Mouse (Mus musculus) left cerebral cortex, postnatal 10 days (tissue): ENCODE data around the gene Ccdc77. TPM values are rescaled to one million over a fixed set of nuclear protein-coding genes. Genes with fewer than 3 reads are reported as not detected.
"Not testable (repeated sequence)": the region's sequence is repeated elsewhere in the genome, so short reads cannot be mapped to it uniquely, and the experiment has no call there.

ENCODE experiments used
- DNase-seq, 2 experiments: peaks; one replicate each; pipeline ENCODE4 v3.0.0; 2021 to 2022; ENCODE audit warnings: low spot score in 2 of 2, mixed read lengths in 1 of 2; ENCODE audit errors: extremely low spot score in 1 of 2
- intact Hi-C: fragments of 180-260 bp; cut with DNase I; formaldehyde crosslinking; loops from one replicate; pipeline ENCODE4 v1.15.1; 2025
- total RNA-seq, 2 experiments: library from RNA; stranded (reverse); gene quantifications; 2 replicates each; pipeline ENCODE4 v1.2.3; 2021

Gene Ccdc77
- total RNA-seq, 2 experiments from 2014 or later: 4.6 to 7.7 TPM

DNA sequence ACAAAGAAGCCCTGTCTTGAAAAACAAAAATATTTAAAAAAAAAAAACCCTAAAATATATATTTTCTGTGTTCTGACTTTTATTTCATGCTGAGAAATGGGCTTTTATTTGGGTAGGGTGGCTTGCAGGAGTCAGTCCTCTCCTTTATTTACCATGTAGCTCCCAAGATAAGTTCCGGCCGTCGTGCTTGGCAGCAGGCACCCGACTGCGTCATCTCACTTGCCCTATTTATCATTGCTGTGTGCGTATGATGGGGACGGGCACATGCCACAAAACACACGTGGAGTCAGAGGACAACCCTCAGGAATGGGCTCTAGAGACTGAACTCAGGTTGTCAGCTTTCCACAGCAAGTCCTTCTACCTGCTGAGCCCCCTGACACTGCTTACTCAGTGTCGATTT is 45.0 kb downstream of the Ccdc77 start:
- intact Hi-C loops: no loop called here
- DNase-seq: no peak

DNA sequence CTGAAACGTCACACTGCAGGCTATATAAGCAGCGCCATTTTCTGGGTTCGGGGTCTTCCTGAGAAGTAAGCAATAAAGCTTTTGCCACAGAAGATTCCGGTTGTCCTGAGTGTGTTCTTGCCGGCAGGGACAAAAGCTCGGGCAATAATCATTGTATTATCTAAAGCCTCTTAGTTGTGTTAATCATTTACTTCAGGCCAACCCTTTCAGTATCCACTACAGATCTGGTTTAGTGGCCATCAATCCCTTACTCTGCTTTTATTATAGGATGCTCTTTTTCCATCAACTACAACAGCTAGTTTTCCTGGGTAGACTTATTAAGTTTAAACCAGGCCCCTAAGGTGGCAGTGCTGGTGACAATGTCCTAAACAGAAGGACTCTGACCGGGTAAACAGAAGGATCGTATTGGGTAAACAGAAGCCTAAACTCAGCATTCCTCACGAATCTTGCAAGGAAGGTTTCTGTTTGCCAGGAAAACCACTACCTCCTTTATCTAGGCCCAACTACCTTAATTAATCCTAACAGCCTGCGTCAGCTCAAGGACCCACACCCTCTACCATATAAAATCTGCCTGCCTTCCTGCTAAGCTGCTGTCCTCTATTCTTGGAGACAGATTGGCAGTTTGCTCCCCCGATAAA is 45.8 kb downstream of the Ccdc77 start:
- intact Hi-C loops: no loop called here

DNA sequence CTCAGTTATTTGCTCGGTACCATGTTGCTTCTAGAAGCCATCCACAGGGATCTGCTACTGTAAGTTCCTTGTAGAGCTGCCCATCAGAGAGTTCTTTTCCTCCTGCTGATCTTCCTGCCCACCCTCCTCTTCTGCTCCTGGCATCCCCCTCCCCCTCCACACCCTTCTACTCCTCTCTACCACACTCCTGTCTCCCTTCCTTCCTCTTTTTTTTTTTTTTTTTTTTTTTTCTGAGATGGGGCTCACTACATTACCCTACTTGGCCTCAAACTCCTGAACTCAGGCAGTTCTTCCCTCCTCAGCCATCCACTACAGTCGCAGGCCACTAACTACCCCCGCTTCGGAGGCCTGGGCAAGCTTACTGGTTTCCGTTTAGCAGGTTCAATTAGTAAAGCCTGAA is 51.7 kb downstream of the Ccdc77 start:
- no peak for DNase-seq
- intact Hi-C loops: no loop called here

More for the DNA sequence above, 45.8 kb downstream of the Ccdc77 start:
- no peak for DNase-seq

DNA sequence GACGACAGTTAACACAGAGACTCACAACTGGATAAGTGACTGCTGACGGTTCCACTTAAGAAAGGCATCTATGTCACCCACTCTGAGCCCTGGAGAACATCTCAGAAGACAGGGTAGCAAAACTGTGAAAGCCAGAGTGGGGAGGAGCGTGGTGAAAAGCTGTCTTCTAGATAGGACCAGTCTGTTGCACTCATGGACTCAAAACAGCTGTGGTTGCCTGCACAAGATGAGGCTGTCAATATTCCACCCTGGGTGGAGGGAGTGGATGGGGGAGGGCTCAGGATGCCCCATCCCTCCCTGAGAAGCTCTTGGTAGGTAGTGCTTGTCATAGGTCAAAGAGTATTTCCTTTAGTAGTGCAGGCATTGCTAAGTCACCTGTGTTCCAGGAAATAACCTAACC is 54.4 kb downstream of the Ccdc77 start:
- intact Hi-C loops: no loop called here

DNA sequence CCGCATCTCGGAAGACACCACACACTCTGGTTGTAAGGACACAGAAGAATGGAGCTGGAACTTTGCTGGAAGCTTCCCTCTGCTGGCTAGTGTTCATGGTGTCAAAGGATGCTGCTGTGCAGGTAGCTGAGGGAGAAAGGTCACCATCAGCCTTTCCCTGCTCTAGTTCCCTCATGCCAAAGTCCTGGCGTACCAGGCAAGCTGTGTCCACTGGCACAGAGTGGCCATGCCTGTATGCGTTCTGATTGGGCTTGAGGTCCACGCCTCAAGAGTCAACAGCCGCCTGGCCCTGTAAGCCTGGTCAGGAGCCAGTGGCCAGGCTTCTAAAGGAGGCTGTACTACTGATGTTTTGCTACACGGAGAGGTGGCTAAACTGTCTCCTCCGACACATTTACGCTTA is 54.8 kb downstream of the Ccdc77 start:
- intact Hi-C loops: no loop called here
- no peak for DNase-seq

More for the DNA sequence above, 54.4 kb downstream of the Ccdc77 start:
- DNase-seq: no peak

DNA sequence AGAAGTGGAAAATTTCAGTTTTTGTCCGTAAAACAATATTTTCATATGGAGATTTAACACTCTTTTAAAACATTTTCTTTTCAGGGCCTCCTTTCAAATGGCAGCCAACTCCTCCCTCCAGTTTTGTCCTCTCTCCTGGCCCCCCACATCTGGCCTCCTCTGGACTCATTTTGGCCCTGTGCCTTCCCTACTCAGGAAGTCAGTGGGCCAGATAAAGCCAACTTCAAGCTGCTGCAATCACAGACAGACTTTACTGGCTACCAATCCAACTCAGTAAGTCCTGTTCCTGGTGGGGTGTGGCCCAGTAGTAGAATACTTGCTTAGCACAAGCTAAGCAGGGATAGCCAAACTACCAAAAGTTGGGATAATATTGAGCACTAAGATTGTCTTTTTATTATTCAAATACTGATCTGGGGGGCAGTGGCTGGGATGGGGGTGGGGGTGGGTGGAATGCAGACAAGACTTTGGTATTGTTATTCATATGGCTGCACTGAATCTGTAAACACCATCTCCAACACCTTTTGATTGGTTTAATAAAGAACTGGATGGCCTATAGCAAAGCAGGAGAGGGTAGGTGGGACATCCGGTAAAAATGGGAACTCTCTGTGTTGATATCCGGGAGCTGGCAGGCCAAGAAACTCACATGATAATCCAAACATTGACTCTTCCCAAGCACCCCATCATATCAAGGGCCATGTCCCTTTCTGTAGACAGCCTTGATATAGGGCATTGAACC is 57.1 kb downstream of the Ccdc77 start:
- intact Hi-C loops: no loop called here
- DNase-seq: no peak

DNA sequence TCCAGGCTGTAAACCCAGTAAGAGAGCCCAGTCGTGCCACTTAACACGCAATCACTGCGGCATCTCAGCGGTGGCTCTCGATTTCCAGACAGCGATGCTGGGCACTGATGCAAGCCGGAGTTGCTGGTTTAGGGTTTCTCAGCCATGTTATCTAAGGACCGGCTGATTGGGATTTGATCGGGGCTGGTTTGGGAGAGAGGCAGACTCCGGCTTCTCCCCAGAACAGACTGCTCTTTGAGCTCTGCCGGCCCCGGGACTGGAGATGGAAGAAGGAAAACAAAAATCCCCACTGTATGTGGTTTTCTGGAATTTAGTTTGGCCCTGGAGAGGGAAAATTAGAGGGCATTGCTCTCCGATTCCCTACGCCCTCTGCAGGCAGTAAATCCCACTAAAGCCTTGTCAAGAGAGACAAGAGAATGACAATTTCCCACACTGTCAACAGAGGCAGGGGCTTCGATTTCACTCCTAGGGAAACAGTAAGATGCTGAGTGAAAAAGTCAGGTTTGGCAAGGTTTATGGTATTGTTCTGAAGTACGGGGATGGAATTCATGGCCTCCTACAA is 61.3 kb downstream of the Ccdc77 start:
- intact Hi-C loops: loop anchor here (5.0 kb wide), 2 partner anchors 266 to 301 kb away; partner anchors contain the start of gene Wnk1
- peak in 1 of 2 experiments; percentile 23 for DNase-seq

DNA sequence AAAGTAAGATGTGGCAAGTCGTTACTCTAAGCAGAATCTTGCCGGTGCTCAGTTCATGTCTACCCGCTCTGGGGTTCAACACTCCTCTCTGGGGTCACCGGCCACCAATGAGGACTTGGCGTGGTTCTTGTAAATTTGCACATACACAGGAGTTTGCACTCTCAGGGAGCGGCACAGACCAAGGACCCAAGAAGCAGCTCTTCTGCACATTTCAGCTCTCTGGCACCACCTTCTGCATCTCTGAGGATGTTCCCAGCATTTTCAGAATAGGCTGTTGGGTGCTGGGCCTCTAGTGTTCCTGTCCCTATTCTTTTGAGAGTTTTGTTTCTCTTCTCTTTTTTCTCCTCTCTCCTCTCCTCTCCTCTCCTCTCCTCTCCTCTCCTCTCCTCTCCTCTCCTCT is 63.0 kb downstream of the Ccdc77 start:
- intact Hi-C loops: loop anchor here (2.0 to 5.0 kb wide), 3 partner anchors 78 to 299 kb away; partner anchors contain the start of gene Wnk1
- peak; percentile 34 to 49 for DNase-seq

DNA sequence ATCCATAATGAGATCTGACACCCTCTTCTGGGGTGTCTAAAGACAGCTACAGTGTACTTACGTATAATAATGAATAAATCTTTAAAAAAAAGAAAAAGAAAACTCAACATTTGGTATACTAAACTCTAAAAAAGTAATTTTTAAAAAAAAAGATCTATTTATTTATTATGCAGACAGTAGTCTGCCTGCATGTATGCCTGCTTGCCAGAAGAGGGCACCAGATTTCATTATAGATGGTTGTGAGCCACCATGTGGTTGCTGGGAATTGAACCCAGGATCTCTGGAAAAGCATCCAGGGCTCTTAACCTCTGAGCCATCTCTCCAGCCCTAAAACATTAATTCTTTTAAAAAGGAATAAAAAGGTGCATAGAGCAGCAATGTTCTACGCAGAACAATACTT is 67.6 kb downstream of the Ccdc77 start:
- intact Hi-C loops, DNase-seq: not testable (repeated sequence)

DNA sequence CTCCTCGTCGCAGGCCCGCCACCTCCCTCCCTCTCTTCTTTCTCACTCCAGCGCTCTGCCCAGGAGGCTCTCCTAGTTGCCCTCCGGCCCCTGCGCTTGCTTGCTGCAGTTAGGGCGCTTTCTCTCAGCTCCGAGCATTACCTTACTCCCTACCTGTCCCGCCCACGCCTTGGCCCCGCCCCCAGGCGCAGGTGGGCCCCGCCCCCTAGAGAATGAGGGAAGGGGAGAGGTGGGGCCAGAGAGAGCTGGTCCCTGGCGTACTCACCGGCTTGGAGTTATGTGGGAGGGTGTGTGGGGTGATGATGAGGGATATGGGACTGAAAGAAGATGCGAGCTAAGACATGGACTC is 69.4 kb downstream of the Ccdc77 start:
- DNase-seq: peak in 1 of 2 experiments; percentile 46
- intact Hi-C loops: no loop called here

DNA sequence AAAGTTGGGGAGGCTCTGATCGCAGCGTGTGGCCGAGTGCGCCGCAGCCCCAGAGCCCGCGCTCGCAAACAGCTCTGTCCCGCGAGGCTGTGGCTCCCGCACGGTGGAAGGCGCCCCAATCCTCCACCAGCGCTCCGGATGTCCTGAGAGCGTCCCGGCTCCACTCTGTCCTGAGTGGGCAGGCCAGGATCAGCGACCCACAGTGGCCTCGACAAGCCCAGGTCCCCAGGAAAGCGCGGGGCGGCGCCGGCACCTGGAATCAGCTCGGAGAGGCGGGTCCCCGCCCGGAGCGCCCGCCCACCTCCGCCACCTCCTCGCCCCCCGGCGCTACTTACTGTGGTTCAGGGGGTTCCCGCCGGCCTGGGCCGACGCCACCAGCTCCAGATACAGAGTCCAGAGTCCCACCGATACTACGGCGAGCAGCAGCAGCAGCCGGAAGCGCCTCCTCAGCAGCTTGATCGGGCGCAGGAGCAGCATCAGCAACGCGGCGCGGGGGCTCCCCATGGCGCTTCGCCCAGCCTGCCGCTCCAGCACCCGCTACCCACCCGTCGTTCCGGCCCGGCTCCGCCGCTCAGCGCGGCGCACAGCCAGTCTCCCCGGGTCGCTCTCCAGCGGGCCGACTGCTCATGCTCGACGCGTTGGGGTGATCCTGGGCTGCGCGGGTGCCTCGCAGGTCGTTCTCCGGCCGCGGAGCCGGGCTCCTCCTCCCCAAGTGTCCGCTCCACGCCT is 70.0 kb downstream of the Ccdc77 start, which contains the start of the genes D330020A13Rik and B4galnt3:
D330020A13Rik (plus strand) TSS at position 309 of the 729 bp plus-strand sequence.
B4galnt3 (minus strand) TSS at position 504 of the 729 bp plus-strand sequence.
- intact Hi-C loops: no loop called here
- peak; percentile 30 to 70 for DNase-seq

DNA sequence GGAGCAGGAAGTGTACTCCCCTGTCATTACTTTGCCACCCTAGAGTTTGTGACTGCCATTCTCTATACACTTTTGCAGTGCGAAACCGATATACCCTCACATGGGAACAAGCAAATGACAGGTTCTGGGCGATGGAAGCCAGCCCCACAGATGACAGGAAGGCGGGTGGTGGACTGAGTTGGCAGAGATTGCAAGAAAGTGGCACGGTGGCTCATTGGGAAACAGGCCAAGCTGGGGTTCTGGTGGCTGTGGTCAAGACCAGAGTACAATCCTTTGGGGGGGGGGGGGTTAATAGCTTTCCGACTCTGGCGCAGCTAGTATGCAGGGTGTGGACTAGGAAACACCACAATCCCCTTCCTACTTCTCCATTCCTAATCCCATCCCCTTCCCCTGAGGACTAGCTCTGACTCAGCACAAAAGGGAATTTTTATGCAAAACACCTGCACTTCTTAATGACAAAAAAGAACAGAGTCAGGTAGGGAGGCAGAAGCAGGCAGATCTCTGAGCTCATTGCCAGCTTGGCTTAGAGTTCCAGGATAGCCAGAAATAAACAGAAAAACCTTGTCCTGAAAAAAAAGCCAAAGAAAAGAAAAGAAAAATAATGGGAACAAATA is 72.7 kb downstream of the Ccdc77 start:
- no peak for DNase-seq
- intact Hi-C loops: no loop called here

DNA sequence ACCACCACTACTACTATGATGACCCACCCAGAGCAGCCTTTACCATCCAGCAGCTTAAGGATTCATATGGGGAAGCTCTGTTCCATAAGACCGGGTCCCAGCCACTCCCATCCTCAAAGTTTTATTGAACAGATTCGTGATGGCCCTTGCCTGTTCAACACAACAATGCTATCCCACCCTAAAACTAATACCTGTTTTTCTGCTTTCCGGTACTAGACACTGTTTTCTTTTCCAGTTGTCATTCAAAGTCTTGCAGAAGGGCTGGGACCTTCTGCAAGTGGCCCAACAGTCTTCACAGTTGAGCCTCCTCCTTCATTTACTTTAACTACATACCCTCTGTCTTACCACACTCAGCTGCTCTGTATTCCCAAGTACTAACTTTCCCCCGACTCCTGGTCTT is 74.7 kb downstream of the Ccdc77 start:
- no peak for DNase-seq
- intact Hi-C loops: no loop called here

DNA sequence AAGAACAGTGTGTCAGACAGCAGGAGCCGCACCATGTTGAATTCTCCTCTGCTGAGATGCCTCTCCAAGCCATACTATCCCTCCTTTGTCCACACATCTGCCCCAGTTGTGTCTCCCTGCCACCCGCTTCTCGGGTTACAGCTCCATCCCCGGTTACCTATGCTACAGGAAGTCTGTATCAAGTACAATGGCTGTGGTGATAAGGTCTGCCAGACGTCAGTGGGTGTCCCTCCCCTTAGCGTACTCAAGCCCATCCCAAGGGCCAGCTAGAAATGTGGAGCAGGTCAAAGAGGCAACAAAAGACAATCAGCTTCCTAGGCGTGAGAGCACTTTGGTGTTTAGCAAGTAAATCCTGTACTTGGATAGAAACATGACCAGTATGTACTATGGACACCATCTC is 75.6 kb downstream of the Ccdc77 start:
- intact Hi-C loops: no loop called here
- no peak for DNase-seq

DNA sequence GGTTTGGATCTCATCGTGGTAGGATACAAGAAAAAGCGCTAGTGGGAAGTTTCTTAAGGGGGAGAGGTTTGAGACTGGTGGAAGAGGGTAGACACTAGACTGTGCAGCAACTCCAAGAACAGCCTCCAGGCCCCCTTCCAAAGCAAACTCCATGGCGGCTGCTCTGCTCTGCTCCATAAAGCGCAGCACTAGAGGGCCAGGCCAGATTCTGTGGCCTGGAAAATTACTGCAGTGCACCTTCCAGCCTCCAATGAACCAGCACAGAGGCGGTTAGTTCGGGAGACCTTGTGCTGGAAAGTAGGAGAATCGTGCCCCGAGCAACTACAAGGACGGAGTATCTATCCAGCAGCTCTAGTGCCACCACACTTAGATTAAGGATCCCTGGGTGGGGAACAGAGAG is 76.9 kb downstream of the Ccdc77 start:
- intact Hi-C loops: no loop called here
- DNase-seq: no peak

DNA sequence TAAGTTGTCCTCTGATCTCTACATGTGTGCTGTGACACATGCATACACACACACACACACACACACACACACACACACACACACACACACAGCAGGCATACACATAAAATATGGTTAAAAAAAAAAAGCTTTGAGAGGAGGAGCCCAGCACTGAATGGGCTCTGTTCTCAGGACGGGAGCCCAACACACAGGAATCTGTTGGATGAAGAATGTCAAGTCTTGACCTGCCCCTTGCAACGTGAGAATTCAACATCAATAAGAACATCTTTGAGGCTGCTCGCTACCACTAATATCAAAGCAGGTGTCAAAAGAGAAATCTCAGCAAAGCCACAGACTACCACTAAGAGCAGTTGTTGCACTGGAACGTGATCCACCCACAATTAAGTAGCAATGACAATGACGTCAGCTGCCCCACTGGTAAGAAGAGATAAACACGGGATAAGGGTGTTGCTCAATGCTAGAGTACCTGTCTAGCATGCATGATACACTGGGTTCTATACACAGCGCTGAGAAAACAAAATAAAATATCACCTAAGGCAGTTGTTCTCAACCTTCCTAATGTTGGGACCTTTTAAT is 87.2 kb downstream of the Ccdc77 start:
- intact Hi-C loops: no loop called here
- no peak for DNase-seq

DNA sequence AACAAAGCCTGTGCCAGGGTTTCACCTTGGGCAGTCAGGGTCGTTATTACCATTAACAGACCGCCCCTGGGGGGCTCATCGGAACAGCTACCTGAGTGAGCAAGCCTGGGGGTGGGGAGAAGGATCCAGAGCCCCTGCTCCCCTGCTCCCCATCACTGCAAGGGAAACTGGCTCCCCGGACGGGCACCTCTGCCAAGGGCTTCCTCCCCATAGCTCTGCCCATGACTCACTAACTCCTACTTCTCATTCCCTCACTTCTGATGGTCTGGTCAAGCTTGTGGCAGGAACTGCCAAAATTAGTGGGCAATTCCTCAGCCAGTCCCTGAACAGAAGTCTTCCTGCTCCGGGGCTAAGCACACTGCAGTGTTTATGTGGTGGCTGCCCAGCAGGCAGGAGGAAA is 88.9 kb downstream of the Ccdc77 start:
- no peak for DNase-seq

DNA sequence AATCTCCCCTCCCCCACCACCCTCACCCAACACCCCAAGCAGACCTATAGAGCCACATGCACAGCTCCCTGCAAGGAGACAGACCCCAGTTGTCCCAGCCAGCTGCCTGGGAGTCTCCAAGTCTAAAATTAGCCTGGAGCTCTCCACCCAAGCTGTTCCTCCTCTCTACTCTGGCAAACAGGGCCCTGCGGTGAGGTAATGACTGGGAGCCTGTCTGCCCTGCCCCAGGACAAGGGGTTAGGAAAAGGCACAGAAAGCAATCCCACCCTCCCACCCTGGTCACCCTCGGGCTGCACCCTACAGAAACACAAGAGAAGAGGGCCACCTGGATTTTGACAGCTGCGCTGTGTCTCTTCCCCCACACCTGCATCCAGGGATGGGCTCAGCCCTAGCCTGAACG is 89.3 kb downstream of the Ccdc77 start:
- DNase-seq: no peak
- intact Hi-C loops: no loop called here

More for the DNA sequence above, 88.9 kb downstream of the Ccdc77 start:
- intact Hi-C loops: no loop called here
